Mouse (Mus musculus): Measurements from ENCODE around the gene Eef2. TPM values are rescaled to one million over a fixed set of nuclear protein-coding genes. Genes with fewer than 3 reads are reported as not detected.
"Not testable (repeated sequence)": the region's sequence is repeated elsewhere in the genome, so short reads cannot be mapped to it uniquely, and the experiment has no call there.

Gene Eef2
- polyA plus RNA-seq, 1 experiment from 2014 or later: 310 TPM

- no peaks in the 10 kb centered on the region for H3K36me3 ChIP-seq (replicated peaks; ENCODE audit: insufficient read depth, low read length)
- H3K4me2 ChIP-seq (ENCODE audit: low read depth, low read length): no peak overlapping the region
- ATAC-seq (no peak), DNase-seq (no peak)
- WGBS (ENCODE audit: insufficient replicate concordance): 73% methylated on average over 6 of the region's 6 CpGs
- no peak overlapping the region for H3K4me3 ChIP-seq (ENCODE audit: low read depth, low read length)
- TF ChIP-seq CTCF (IDR thresholded peaks at IDR 0.05; ENCODE audit: low read depth) (no peak), EP300 (IDR thresholded peaks at IDR 0.05; ENCODE audit: low read depth) (no peak)
- no peak overlapping the region for H3K27ac ChIP-seq (ENCODE audit: low read depth)
- 0 out of 2 replicates have a peak, but pooled peaks cover 2% of the 10 kb centered on the region for H3K27me3 ChIP-seq (ENCODE audit: insufficient read depth, low read length)
- H3K9me3 ChIP-seq (ENCODE audit: low read length): no peaks in the 10 kb centered on the region
- H3K4me1 ChIP-seq (ENCODE audit: insufficient read depth): no peaks in the 10 kb centered on the region
- H3K9ac ChIP-seq (replicated peaks): no peak overlapping the region
Measured at GRCm38 (mm10) chr10:81216260-81216659, 39.8 kb downstream of the Eef2 start.

GRCm38 (mm10) chr10:81216810-81217209 lies 40.4 kb downstream of the Eef2 start:
- ATAC-seq (no peak), DNase-seq (no peak)
- Histone ChIP-seq H3K4me1 (ENCODE audit: insufficient read depth) (peaks cover 3% of the 10 kb centered on the region; the same call in 1 of the 2 replicates), H3K4me2 (ENCODE audit: low read depth, low read length) (no peak overlapping the region), H3K9me3 (ENCODE audit: low read length) (no peaks in the 10 kb centered on the region), H3K9ac (replicated peaks) (no peak overlapping the region), H3K27me3 (ENCODE audit: insufficient read depth, low read length) (0 out of 2 replicates have a peak, but pooled peaks cover 2% of the 10 kb centered on the region), H3K4me3 (ENCODE audit: low read depth, low read length) (no peak overlapping the region), H3K36me3 (replicated peaks; ENCODE audit: insufficient read depth, low read length) (no peaks in the 10 kb centered on the region), H3K27ac (ENCODE audit: low read depth) (no peak overlapping the region)
- TF ChIP-seq CTCF (IDR thresholded peaks at IDR 0.05; ENCODE audit: low read depth) (no peak), EP300 (IDR thresholded peaks at IDR 0.05; ENCODE audit: low read depth) (no peak)
- WGBS (ENCODE audit: insufficient replicate concordance): 79% methylated on average over 6 of the region's 6 CpGs

- not testable (repeated sequence) for H3K9me3 ChIP-seq (ENCODE audit: low read length); H3K4me2 ChIP-seq (ENCODE audit: low read depth, low read length); H3K4me1 ChIP-seq (ENCODE audit: insufficient read depth); H3K27me3 ChIP-seq (ENCODE audit: insufficient read depth, low read length); H3K9ac ChIP-seq (replicated peaks); H3K4me3 ChIP-seq (ENCODE audit: low read depth, low read length); H3K27ac ChIP-seq (ENCODE audit: low read depth); H3K36me3 ChIP-seq (replicated peaks; ENCODE audit: insufficient read depth, low read length); ATAC-seq; DNase-seq
- WGBS (ENCODE audit: insufficient replicate concordance): 10% methylated on average over 1 of the region's 1 CpGs
- peak; percentile 72 for TF ChIP-seq CTCF (IDR thresholded peaks at IDR 0.05; ENCODE audit: low read depth)
Measured at GRCm38 (mm10) chr10:81217267-81217666, 40.8 kb downstream of the Eef2 start.

- no peak overlapping the region for H3K4me3 ChIP-seq (ENCODE audit: low read depth, low read length)
- TF ChIP-seq CTCF (IDR thresholded peaks at IDR 0.05; ENCODE audit: low read depth) (peak; percentile 92), EP300 (IDR thresholded peaks at IDR 0.05; ENCODE audit: low read depth) (no peak)
- H3K9ac ChIP-seq (replicated peaks): no peak overlapping the region
- H3K9me3 ChIP-seq (ENCODE audit: low read length): no peaks in the 10 kb centered on the region
- peaks cover 3% of the 10 kb centered on the region; the same call in 1 of the 2 replicates for H3K4me1 ChIP-seq (ENCODE audit: insufficient read depth)
- no peak overlapping the region for H3K4me2 ChIP-seq (ENCODE audit: low read depth, low read length)
- ATAC-seq: peak; percentile 59
- no peaks in the 10 kb centered on the region for H3K36me3 ChIP-seq (replicated peaks; ENCODE audit: insufficient read depth, low read length)
- H3K27me3 ChIP-seq (ENCODE audit: insufficient read depth, low read length): 0 out of 2 replicates have a peak, but pooled peaks cover 2% of the 10 kb centered on the region
- H3K27ac ChIP-seq (ENCODE audit: low read depth): no peak overlapping the region
- WGBS (ENCODE audit: insufficient replicate concordance): 17% methylated on average over 7 of the region's 7 CpGs
- peak; percentile 84 for DNase-seq
Measured at GRCm38 (mm10) chr10:81217964-81218363, 41.5 kb downstream of the Eef2 start.

GRCm38 (mm10) chr10:81221402-81222015 lies 45.1 kb downstream of the Eef2 start:
- H3K4me2 ChIP-seq (ENCODE audit: low read depth, low read length): no peak overlapping the region
- no peak overlapping the region for H3K9ac ChIP-seq (replicated peaks)

GRCm38 (mm10) chr10:81223731-81224130 lies 47.3 kb downstream of the Eef2 start:
- not testable (repeated sequence) for DNase-seq; H3K4me3 ChIP-seq (ENCODE audit: low read depth, low read length); ATAC-seq; H3K9me3 ChIP-seq (ENCODE audit: low read length); H3K4me1 ChIP-seq (ENCODE audit: insufficient read depth); H3K4me2 ChIP-seq (ENCODE audit: low read depth, low read length); H3K36me3 ChIP-seq (replicated peaks; ENCODE audit: insufficient read depth, low read length); H3K9ac ChIP-seq (replicated peaks); H3K27ac ChIP-seq (ENCODE audit: low read depth); H3K27me3 ChIP-seq (ENCODE audit: insufficient read depth, low read length)
- 60% methylated on average over 2 of the region's 2 CpGs for WGBS (ENCODE audit: insufficient replicate concordance)

More at GRCm38 (mm10) chr10:81221402-81222015, 45.1 kb downstream of the Eef2 start:
- ATAC-seq (no peak), DNase-seq (no peak)
- WGBS (ENCODE audit: insufficient replicate concordance): 53% methylated on average over 5 of the region's 5 CpGs
- Histone ChIP-seq H3K4me3 (ENCODE audit: low read depth, low read length) (no peak overlapping the region), H3K36me3 (replicated peaks; ENCODE audit: insufficient read depth, low read length) (no peaks in the 10 kb centered on the region), H3K27ac (ENCODE audit: low read depth) (no peak overlapping the region), H3K27me3 (ENCODE audit: insufficient read depth, low read length) (no peaks in the 10 kb centered on the region), H3K4me1 (ENCODE audit: insufficient read depth) (peaks cover 3% of the 10 kb centered on the region; the same call in 1 of the 2 replicates), H3K9me3 (ENCODE audit: low read length) (no peaks in the 10 kb centered on the region)
- TF ChIP-seq CTCF (IDR thresholded peaks at IDR 0.05; ENCODE audit: low read depth) (no peak), EP300 (IDR thresholded peaks at IDR 0.05; ENCODE audit: low read depth) (no peak)

Data from liver, postnatal 0 days (tissue).